Mouse (Mus musculus): Measurements from ENCODE around the gene Gatad2a.

DNA sequence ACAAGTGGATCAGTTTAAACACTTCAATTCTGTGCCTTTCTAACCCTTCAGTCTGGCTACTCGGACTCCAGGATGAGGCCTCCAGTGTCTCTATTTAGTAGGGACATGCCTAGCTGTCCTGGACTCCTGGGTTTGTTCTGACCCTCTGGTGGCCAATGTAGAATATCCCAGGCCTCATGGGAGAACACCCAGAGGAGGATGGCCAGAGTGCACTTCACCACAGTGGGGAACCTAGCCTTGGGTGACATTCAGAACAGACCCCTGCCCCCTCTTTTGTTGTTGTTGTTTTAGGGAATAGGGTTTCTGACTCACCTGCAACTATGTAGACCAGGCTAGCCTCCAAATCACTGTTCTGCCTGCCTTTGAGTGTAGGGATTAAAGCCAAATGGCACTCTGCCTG is 18.8 kb upstream of the Gatad2a start:
- TF ChIP-seq CTCF (IDR thresholded peaks at IDR 0.05; ENCODE audit: borderline replicate concordance, control insufficient read depth, extremely low read depth, insufficient read depth, low read length, poor library complexity) (no peak), POLR2A (IDR thresholded peaks at IDR 0.05; ENCODE audit: control insufficient read depth, extremely low read depth, insufficient read depth, low read length, poor library complexity) (no peak)

Measured in thymus, adult 2 months (tissue).